Mouse (Mus musculus): ENCODE data around the gene Dgkh.

DNA sequence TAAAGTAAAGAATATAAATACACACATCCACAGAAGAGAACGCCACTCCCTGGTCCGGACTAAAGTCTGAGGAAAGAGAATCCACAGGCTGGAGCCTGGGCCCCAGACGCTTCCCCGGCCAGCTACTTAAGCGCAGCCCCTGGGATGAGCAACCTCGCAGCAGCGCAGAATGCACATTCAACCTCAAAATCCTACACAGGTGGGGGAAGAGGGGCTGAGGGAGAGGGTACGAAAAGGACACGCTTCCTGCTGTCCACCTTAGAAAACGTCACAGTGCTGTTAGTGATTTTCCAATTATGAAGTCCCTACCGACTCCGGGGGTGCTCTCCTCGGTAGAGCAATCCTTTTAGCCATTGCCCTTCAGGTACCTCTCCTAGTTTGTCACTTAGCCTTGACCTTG is 6.6 kb downstream of the Dgkh start:
- TF ChIP-seq CTCF (IDR thresholded peaks at IDR 0.05; ENCODE audit: low read depth, low read length) (no peak), POLR2A (IDR thresholded peaks at IDR 0.05; ENCODE audit: extremely low read depth, insufficient read depth, low read length) (no peak)
